Mouse (Mus musculus): Measurements from ENCODE around the gene Fkbp10.
A peak's percentile ranks its signal among the peaks of the same experiment; 100 is the strongest.

Gene Fkbp10

GRCm38 (mm10) chr11:100411736-100412135 is 3.8 kb upstream of the Fkbp10 start:
- no peak for DNase-seq (ENCODE audit: low spot score in 2 of 2)

- DNase-seq (ENCODE audit: low spot score in 2 of 2), result no peak
Measured at GRCm38 (mm10) chr11:100413541-100413940, 2.0 kb upstream of the Fkbp10 start.

GRCm38 (mm10) chr11:100414021-100414913 is 1.2 kb upstream of the Fkbp10 start, which contains the start of gene P3h4:
Gene P3h4, minus strand, starts transcription at chr11:100414836.
- DNase-seq (ENCODE audit: low spot score in 2 of 2), result peak; percentile 63 to 77

- DNase-seq (ENCODE audit: low spot score in 2 of 2), result no peak
Measured at GRCm38 (mm10) chr11:100421537-100421936, 6.0 kb downstream of the Fkbp10 start.

- DNase-seq (ENCODE audit: low spot score in 2 of 2), result no peak
Measured at GRCm38 (mm10) chr11:100423836-100424235, 8.3 kb downstream of the Fkbp10 start.

GRCm38 (mm10) chr11:100425851-100426250 is 10.4 kb downstream of the Fkbp10 start:
- DNase-seq (ENCODE audit: low spot score in 2 of 2), result peak; percentile 71 to 82

GRCm38 (mm10) chr11:100426820-100427219 is 11.3 kb downstream of the Fkbp10 start:
- no peak for DNase-seq (ENCODE audit: low spot score in 2 of 2)

GRCm38 (mm10) chr11:100428612-100429199 is 13.2 kb downstream of the Fkbp10 start:
- DNase-seq (ENCODE audit: low spot score in 2 of 2), result no peak

- no peak for DNase-seq (ENCODE audit: low spot score in 2 of 2)
Measured at GRCm38 (mm10) chr11:100430052-100430451, 14.6 kb downstream of the Fkbp10 start.

GRCm38 (mm10) chr11:100432002-100432401 is 16.5 kb downstream of the Fkbp10 start:
- no peak for DNase-seq (ENCODE audit: low spot score in 2 of 2)

GRCm38 (mm10) chr11:100435678-100436246 is 20.3 kb downstream of the Fkbp10 start:
- DNase-seq (ENCODE audit: low spot score in 2 of 2), result no peak

- DNase-seq (ENCODE audit: low spot score in 2 of 2), result no peak
Measured at GRCm38 (mm10) chr11:100437901-100438300, 22.4 kb downstream of the Fkbp10 start.

- DNase-seq (ENCODE audit: low spot score in 2 of 2), result peak; percentile 83 to 84
Measured at GRCm38 (mm10) chr11:100440691-100441522, 25.4 kb downstream of the Fkbp10 start.

GRCm38 (mm10) chr11:100441797-100442196 is 26.3 kb downstream of the Fkbp10 start, which contains the start of the genes Nt5c3b and Klhl10:
Gene Nt5c3b, minus strand, starts transcription at chr11:100441808.
Gene Klhl10, plus strand, starts transcription at chr11:100441917.
- DNase-seq (ENCODE audit: low spot score in 2 of 2), result no peak

GRCm38 (mm10) chr11:100442625-100443024 is 27.1 kb downstream of the Fkbp10 start:
- no peak for DNase-seq (ENCODE audit: low spot score in 2 of 2)

GRCm38 (mm10) chr11:100457247-100457646 is 41.8 kb downstream of the Fkbp10 start:
- DNase-seq (ENCODE audit: low spot score in 2 of 2), result no peak

GRCm38 (mm10) chr11:100457711-100458110 is 42.2 kb downstream of the Fkbp10 start:
- no peak for DNase-seq (ENCODE audit: low spot score in 2 of 2)

- peak in 1 of 2 experiments; percentile 33 for DNase-seq (ENCODE audit: low spot score in 2 of 2)
Measured at GRCm38 (mm10) chr11:100462699-100463098, 47.2 kb downstream of the Fkbp10 start.

GRCm38 (mm10) chr11:100465229-100465792 is 49.8 kb downstream of the Fkbp10 start:
- no peak for DNase-seq (ENCODE audit: low spot score in 2 of 2)

GRCm38 (mm10) chr11:100465833-100466232 is 50.3 kb downstream of the Fkbp10 start:
- DNase-seq (ENCODE audit: low spot score in 2 of 2), result no peak

Measured in right cerebral cortex, adult 2 months (tissue).